Mouse (Mus musculus) frontal cortex, adult 2 months (tissue): ENCODE measurements at regions not wholly inside any gene's neighbourhood (a gene's known extent, or its start where the extent isn't known, plus 50 kb on each side); places are given as distances from the start of the nearest gene placed in this dataset.
"Not testable (repeated sequence)": the region's sequence is repeated elsewhere in the genome, so short reads cannot be mapped to it uniquely, and the experiment has no call there.

Experiments
- DNase-seq, 2 experiments: peaks; one replicate each; pipeline ENCODE4 v3.0.0; 2022; ENCODE audit warnings: low spot score in 1 of 2; ENCODE audit errors: extremely low spot score in 1 of 2

DNA sequence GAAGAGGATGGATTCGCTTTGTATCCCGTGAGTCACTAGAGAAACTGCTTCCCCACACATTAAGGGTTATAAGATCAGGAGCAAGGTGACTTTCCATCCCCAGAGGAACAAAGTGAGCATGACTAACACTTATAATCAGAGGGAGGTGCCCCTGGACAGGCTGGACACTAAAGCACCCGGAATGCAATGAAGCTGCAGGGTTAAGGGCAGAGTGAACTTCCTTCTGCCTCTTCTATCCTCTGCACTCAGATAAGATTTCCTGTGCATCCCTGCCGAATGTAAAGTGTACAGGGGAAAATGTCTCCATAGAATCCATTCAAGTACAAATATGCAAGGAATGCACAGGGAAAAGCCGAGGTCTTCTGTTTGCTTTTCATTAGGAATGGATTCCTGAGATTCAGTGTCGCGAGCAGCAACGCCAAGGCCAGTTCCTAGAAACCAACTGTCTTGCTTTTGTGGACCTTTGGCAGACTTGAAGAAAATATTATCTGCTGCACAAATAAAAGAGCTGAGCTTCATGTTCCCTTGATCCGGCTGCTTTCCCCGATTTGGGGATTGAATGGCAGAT lies 58.5 kb upstream of the Fbxl7 start:
- DNase-seq: no peak

DNA sequence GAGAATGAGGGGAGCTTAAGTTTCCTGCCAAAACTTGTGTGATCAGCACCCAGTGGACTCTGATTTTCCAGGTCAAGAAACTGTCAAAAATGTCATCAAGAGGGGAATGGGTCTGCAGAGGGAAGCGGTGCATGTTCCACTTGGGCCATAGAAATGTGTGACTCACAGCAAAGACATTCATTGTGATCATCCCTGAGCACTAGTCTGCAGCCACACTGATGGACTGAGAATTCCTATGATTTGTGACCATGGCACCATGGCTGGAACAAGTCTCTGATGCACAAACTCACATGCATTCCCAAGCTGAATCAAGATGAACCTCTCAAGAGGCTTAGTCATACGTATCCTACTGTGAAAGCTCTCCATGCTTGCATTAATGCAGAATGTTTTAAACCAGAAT lies 63.6 kb upstream of the Fbxl7 start:
- DNase-seq: no peak

DNA sequence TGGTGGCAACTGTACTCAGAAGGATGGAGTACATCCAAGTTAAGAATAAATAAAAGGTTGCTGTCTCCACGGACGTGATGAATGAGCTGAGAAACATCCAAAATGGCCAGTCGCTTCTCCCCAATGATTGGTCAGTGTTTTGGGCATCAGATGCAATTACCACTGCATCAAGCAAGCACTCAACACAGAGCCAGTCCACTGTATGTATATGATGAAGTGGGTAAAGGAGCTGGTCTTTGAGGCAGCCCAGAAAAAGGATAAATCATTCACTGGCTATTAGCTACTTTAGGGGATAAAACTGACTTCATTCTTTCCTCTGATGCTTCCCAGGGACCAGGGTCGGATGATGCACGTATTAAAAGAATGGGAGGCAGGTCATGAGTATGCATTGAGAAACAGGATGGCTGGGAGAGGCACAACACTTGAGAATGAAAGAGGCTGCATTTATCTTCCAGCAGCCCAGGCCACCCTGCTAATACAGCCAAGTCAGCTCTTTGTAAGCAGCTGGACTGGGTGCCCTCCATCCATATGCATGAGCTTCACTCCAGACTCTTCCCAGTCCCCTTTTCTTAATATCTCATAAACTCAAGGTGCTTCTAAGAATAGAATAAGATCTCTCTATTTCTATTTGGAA lies 73.1 kb upstream of the Fbxl7 start:
- no peak for DNase-seq

DNA sequence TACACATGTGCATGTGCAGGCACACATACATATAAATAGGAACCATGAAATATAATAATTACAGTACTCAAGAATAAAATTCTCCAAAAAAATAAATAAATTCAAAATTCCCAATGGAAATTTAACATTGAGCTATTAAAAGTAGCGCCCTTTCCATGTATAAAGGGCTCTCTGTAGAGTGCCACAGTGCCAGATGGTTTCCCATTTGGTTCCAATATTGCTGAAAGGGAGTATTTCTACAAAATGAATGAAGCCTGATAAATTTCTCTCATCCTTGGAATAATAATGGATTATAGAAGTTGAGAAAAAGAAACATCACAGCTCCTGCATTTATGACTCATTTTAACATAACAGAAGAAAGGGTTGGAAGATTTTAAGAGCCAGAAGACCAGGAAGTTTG lies 75.4 kb upstream of the Fbxl7 start:
- peak in 1 of 2 experiments; percentile 11 for DNase-seq

DNA sequence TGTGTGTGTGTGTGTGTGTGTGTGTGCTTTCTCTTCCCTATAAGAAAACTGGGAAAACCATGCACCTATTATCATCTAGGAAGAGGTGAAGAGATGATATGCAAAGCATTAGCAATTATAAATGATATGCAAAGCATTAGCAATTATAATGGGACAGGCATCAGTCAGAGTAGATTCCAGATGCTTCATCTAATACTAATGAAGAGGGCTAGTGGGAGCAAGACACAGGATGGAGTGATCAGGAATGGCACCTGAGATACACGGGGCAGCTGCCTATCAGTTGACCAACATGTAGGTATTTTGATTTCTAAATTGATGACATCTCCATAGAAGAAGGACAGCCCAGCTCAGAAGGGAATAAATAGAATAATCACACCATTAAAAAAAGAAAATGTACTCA lies 97.7 kb upstream of the Fbxl7 start:
- no peak for DNase-seq

DNA sequence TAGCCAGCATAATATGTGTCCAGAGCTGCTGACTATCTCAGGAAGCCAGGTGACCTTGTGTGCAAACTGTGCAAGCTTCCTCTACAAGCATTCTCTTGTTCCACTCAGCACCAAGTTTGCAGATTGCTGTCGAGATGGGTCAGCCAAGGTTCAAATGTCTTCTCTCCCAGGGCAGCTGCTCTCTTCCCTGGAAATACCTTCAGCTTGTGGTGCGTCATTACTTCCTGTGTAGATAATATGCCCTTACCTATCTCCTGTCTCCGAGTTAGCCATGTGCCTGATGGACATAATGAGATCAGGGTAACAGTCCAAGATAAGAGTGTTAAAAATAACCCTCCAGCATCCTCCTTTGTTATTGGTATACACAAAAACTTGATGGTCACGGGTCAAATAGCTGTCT lies 113.7 kb upstream of the Fbxl7 start:
- no peak for DNase-seq

DNA sequence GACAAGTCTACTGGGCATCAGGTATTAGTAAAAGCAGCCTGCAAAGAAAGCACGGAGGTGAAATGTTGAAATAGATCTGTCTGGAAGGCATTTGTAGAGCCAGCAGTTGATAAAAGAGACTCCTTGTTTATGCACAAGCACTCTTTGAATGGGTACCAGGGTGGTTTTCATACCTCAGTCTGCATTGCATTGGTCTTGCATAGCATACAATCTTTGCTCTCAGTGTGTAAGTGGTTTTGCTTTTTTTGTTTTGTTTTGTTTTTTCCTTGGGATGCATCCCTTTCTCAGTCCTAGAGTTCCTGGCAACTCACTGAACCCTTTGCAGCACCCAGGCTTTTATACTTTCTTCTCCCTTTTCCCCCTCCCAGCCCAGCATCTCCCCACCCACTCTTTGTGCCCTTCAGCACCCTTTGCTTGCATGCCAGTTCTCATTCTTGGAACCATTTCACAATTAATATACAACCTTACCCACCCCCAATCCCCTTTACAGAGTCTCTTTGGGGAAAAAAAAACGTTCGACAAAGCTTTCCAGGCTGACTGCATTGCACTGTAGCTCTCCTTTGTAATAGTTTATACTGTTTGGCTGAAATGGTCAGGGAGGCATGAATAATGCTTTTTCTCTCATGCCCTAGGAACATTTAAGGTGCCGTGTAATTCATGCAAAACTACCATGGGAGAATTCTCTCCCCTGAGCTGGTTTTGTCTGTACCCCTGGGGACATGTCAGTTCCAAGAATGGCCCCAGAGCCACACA lies 118.7 kb upstream of the Fbxl7 start:
- DNase-seq: no peak

DNA sequence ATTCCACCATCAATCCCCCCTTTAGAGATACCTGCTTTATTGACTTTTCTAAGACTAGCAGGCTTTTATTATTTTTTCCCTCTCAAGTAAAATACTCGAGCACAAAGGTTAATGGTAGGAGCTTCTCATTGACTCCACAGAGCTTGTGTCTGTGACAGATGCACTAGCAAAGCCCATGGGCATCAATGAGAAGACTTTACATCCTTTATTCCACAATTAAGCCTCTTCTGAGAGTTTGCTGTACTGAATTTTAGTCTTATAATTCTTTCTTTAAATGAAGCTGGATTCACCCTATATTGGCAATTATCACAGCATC lies 119.2 kb upstream of the Fbxl7 start:
- DNase-seq: no peak

DNA sequence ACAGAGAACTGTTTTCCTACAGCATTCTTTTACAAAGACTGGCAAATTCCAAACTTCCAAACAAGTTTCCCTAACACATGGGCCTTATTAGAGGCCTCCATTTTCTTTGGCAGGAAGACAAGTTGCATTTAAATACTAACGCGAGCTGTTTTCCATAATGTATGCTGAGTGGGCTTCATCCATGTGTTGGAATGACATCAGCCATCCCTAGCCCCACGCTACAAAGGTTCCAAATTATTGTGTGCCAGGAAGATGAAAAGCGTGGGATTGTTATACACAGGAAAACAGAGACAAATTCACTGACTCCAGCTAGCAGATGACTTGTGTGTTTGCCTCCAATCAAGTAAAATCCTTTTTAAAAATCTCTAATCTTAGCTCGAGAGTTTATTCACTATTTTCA lies 125.1 kb upstream of the Fbxl7 start:
- DNase-seq: peak in 1 of 2 experiments; percentile 13

DNA sequence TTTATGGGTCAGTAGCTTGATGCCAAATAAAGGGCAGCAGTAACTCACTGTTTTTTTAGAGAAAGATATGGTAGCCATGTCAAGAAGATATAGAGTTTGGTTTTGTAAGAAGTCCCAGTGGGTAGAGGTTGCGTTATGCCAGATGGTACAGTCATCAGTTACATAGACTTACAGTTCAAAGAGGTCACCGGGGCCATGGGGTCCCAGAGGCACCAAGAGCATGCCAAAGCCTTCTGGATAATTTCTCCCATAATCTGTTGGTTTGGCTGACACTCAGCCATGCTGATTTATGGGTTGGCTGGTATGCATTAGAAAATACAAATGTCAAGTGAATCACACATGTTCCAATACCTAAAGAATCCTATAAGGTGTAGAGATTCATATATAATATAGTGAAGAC lies 137.9 kb upstream of the Fbxl7 start:
- DNase-seq: no peak

DNA sequence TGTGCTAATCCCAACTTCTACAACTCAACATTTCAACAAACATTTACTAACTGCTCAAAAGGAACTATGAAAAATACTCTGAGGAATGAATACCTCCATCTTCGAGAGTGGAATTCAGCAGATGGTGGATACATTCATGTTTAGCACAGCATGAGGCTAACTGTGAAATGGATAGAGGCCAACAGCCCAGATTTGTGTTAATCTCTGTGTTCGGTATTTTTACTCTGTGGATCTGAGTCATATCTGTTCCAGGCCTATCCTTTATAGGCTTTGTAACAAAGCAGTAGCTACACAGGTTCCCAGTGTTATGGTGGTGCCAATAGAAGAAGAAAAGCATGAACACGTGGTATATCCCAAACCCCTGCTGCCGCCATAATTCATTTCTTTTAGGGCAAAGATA lies 148.4 kb upstream of the Fbxl7 start:
- peak; percentile 42 to 76 for DNase-seq

DNA sequence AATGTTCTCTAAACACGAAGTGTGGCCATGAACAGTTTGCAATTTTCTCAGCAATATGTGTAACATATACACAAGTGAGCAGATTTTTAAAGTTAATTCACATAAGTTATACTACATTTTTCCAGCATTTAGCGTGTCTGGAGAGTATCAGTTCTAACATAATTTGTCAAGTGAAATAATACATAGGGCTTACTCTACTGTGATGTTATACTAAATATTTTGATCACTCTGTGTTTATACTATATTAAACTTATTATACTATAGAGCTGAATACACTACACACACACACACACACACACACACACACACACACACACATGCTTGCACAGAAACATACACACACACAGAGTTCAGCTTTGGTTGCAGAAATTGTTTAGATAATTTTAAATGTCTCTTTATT lies 155.3 kb upstream of the Fbxl7 start:
- DNase-seq: no peak

DNA sequence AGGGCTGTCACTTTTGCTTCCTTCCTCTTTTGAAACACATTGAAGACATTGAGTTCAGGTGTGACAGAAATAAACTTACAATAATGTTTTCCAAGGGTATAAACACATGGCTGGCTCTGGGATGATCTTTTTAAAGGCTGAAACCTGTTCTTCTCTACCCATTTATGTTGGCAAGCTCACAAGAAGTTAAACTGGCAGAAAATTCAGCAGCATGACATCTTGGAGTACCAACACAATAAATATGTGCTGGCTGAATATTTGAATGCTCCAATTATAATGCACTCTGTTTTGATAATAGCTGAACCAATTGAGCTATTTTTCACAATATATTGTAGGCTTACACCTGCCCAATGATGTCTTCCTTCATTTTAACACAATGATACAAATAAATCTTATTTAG lies 168.1 kb upstream of the Fbxl7 start:
- peak in 1 of 2 experiments; percentile 7 for DNase-seq

DNA sequence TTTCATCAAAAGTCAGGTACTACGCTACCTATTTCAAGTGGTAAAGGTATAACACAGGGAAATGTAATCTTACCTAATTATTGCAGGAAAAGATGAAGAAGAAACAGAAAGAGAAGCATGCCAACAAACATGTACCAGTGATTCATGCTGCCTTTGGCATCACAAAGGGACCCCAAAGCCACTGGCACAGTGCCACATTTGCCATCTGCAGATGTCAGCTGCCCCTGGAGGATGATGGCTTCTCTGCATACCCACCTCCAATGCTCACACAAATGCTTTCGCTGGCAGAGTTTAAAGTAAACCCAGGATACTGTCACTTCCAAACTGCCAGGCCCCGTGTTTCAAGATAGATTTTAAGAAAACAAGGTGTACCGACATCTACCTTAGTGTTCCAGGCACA lies 168.6 kb upstream of the Fbxl7 start:
- no peak for DNase-seq

DNA sequence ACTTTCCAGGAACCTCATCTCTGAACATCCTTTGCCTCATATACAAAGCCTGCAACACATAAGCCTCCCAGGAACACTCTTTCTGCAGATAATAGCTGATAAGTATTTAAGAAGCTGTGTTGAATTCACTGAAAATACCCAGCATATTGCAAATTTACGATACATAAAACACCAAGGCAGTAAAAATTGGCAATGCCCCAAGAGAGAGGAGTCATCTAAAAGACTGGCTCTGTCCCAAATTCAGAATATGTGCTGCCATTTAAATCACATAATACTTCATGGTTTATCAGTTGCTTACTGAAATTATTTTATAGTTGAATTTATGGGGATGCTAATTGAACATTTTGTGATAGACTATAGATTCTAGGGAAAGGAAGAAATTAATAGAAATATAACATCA lies 172.3 kb upstream of the Fbxl7 start:
- DNase-seq: peak in 1 of 2 experiments; percentile 26

DNA sequence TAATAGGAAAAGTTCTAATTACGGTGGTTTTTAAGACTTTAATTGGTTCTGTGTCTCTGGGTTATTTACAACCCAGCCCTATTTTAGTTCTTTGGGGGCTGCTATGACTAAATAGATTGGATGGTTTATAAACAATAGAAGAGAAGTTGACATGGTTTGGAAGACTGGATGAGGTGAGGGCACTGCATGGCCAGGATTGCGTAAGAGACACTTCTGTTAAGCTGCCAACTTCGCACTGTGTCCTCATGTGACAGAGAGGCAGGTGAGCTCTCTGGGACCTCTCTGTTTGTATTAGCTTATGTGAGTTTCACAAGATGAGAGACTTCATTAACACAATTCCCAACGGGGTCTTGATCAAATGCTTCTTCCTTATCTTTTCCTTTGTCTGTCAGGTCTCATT lies 182.5 kb upstream of the Fbxl7 start:
- no peak for DNase-seq

DNA sequence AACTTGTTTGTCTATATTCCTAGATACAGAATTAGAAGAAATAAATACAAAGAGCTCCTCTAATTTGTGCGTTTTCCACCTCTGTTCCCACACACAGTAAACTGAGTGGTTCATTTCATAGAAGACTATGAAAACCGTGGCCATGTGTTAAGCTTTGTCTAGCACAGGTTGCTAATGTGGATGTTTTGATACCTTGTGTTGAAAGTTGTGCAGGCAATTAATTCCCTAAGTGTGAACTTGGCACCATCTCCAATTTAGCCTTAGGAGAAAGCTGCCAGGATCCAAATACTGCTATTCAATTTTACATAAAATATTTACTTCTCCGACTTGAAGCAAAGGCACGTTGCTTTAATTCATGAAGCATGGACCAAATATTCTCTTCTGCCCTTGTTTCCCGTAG lies 187.4 kb upstream of the Fbxl7 start:
- no peak for DNase-seq

DNA sequence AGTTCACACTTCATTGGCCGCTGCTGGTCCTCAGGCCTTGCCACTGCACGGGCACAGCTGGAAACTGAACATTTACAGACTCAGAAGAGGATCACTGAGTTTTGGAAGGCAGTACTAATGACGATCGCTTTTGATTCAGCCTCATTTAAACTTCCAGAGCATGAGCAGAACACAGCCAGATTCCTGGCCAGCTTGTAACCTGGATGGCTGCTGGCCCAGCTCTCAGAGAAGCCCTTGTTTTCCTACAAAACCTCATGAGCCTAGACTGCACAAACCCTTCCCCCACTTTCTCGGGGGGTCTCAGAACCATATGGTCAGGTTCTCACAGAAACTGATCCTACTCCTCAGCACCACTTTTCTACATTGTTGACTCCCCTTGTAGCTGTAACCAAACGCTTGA lies 188.2 kb upstream of the Fbxl7 start:
- DNase-seq: no peak

DNA sequence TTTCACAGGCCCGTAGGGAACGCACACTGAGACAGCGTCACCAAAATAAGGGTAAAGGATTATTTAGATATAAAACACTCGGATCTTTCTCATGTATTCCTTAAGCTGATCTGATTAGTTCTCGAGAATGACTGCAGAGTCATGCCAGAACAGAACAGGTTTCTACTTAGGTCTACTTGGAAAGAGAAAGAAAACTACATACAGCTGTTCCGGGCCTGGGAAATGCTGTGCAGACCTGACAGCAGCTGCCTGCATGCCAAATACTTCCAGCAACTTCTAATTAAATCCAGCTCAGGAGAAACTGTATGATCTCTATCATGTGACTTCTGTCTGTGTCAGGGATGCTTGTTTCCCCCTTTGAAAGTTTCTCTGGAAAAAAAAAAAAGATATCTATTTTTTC lies 193.8 kb upstream of the Fbxl7 start:
- no peak for DNase-seq

DNA sequence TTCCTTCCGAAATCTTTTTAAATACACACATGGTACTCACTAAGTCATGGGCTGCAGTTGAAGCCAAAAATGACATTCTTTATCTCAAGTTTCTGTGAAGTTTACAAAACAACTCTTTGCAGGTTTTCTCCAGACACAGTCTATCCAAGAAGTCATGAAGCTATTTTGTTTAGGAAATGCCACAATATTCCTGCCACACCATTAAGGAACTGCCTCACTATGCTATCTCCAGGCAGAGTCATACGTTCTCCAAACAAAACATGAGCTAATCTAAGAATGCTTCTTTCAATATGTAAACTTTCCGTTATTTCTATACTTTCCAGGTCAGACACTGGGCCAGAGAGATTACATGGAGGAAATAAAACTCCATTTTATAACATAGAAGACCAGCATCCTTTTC lies 198.7 kb upstream of the Fbxl7 start:
- no peak for DNase-seq

DNA sequence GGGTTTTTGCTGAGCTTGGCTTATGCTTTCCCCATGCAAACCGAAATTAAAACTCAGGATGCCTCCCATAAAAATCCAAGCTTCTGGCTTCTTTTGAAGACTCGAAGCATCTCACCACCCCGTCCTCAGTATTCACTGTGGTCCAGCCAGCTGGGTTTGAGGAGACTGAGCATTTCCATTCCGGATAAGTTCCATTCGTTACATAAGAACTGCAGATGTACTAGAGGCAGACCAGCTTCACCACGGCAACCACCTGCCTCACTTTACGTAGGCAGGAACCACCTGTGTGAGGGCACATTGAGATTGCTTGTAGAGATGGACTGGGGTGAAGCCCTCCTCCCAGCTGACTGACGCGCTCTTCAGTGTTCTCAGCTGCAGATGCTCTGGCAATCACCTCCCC lies 199.9 kb upstream of the Fbxl7 start:
- DNase-seq: peak; percentile 14 to 29

DNA sequence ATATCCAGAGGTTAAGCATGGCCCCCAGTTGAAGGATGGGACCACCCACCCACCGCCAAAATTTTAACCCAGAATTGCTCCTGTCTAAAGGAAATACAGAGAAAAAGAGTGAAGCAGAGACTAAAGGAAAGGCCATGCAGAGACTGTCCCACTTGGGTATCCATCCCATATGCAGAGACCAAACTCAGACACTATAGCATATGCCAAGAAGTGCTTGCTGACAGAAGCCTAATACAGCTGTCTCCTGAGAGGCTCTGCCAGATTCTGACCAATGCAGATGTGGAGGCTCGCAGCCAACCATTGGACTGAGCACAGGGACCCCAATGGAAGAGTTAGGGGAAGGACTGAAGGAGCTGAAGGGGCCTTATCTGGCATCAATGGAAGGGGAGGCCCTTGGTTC lies 206.2 kb upstream of the Fbxl7 start:
- DNase-seq: not testable (repeated sequence)
